Mouse (Mus musculus) ES-E14 (cell line): ENCODE measurements at regions not wholly inside any gene's neighbourhood (a gene's known extent, or its start where the extent isn't known, plus 50 kb on each side); places are given as distances from the start of the nearest gene placed in this dataset.

Experiments
- CHD2 ChIP-seq: IDR thresholded peaks from 2 replicates; pipeline ENCODE4 v1.6.1; 2014; ENCODE audit warnings: mild to moderate bottlenecking, low read depth, low read length, inconsistent platforms
- HCFC1 ChIP-seq: IDR thresholded peaks from 2 replicates; pipeline ENCODE4 v1.6.1; 2012; ENCODE audit warnings: low read length, inconsistent platforms, borderline replicate concordance; ENCODE audit not compliant: insufficient read depth
- MAFK ChIP-seq: IDR thresholded peaks from 2 replicates; pipeline ENCODE4 v1.6.1; 2014; ENCODE audit warnings: mild to moderate bottlenecking, low read depth, low read length, inconsistent platforms; ENCODE audit not compliant: insufficient read depth
- ZC3H11A ChIP-seq: IDR thresholded peaks from 2 replicates; pipeline ENCODE4 v1.6.1; 2012; ENCODE audit warnings: low read depth, mild to moderate bottlenecking, inconsistent platforms, low read length, borderline replicate concordance
- ZNF384 ChIP-seq: IDR thresholded peaks from 2 replicates; pipeline ENCODE4 v1.6.1; 2012; ENCODE audit warnings: low read depth, low read length, inconsistent platforms

DNA sequence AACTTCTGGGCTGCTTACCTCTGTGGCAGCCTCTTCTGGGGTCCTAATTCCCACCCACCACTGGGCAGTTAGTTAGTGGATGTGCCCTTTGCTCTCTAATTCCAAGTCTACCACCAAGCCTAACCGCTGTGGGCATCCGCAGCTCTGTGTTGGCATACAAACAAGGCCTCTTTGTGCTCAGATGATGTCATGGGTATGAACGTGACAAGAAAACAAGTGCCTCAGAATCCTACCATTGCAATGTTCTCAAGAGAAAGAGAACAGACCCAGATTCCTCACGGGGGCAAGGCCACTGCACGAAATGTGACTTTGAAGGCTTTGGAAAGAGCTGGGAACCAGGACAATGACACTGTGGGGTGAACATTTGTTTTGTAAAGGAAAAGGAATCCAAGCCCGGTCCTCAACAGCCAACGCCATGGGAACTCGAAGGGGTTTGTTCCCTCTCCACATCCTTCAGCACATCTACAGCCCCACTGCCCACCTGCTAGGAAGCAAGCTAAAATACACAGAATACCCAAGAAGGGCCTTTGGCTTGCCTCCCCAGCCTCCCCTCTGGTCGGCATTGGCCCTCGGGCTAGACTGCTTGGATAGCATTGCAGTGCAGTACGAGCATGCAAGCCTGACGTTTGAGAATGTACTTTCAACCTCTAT is 210.2 kb upstream of the Pabpc6 start:
- no peak for TF ChIP-seq CHD2
- no peak for TF ChIP-seq ZC3H11A
- no peak for TF ChIP-seq HCFC1
- no peak for TF ChIP-seq MAFK
- no peak for TF ChIP-seq ZNF384
